Mouse (Mus musculus): ENCODE measurements at regions not wholly inside any gene's neighbourhood (a gene's known extent, or its start where the extent isn't known, plus 50 kb on each side); places are given as distances from the start of the nearest gene placed in this dataset.

DNA sequence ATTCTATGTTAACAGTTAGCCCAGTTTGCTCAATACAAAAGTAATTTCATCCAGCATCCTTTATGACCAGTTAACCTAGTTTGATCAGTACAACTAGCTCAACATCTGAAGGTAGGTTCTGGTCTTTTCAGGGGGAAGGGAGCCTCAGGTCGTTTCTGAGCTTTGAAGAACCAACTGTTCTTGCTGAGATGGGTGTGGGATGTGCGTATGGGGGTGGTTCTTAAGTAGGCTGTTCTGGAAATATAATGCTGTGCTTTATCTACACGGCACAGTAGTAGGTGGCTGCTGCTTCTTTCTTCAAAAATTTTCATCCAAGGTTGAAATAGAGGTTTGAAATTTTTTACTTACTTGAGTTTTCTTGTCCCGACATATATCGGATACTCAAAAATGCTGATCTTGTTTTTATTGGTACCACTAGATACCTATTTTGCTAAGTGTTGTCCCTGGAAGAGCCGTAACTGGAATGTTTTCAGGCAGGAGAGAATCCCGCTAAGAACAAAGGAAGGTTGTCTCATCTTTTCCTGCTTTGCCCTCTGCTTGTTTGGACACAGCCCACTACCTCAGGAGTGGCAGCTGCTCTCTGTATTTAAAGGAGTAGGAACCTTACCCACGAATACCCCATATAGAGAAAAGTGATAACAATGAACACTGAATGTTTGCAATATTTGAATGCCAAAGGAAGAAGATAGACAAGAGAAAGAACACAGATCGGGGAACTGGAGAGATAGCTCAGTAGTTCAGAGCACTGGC lies 275.5 kb downstream of the Cdh10 start:
- 86% methylated on average over 9 of the region's 9 CpGs for WGBS
- H3K27me3 ChIP-seq = no peaks in the 10 kb centered on the region
- no peak overlapping the region for H3K4me2 ChIP-seq
- no peaks in the 10 kb centered on the region for H3K36me3 ChIP-seq
- no peak overlapping the region for H3K9ac ChIP-seq
- no peak for ATAC-seq (ENCODE audit: low read depth)
- H3K4me3 ChIP-seq = no peak overlapping the region
- H3K9me3 ChIP-seq = no peaks in the 10 kb centered on the region
- H3K27ac ChIP-seq (replicated peaks) = no peak overlapping the region
- no peaks in the 10 kb centered on the region for H3K4me1 ChIP-seq (replicated peaks)

DNA sequence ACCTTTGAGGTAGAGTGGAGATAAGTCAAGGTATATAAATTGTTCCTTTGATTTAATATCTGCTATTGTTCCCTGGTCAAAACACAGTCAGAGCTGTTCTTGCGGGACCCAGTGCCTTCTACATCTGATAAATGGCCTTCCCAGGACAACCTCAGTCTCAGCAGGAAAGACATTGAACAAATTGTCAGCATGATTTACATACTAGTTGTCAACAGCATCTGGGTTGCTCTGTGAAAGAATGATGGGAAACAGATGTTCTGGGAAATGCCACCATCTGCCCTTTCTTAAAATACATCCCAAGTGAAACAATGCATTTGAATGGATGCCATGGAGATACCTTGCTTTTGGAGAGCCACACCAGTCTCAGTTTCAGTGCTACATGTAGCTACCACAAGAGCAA lies 296.2 kb downstream of the Cdh10 start:
- H3K27me3 ChIP-seq = no peaks in the 10 kb centered on the region
- H3K4me1 ChIP-seq (replicated peaks) = peaks cover 6% of the 10 kb centered on the region
- H3K27ac ChIP-seq (replicated peaks) = no peak overlapping the region
- no peak overlapping the region for H3K4me2 ChIP-seq
- no peak overlapping the region for H3K4me3 ChIP-seq
- WGBS = 8% methylated on average over 1 of the region's 1 CpGs
- H3K9me3 ChIP-seq = no peaks in the 10 kb centered on the region
- no peak overlapping the region for H3K9ac ChIP-seq
- peak; percentile 59; the same call in 1 of the 2 replicates for ATAC-seq (ENCODE audit: low read depth)
- H3K36me3 ChIP-seq = no peaks in the 10 kb centered on the region

DNA sequence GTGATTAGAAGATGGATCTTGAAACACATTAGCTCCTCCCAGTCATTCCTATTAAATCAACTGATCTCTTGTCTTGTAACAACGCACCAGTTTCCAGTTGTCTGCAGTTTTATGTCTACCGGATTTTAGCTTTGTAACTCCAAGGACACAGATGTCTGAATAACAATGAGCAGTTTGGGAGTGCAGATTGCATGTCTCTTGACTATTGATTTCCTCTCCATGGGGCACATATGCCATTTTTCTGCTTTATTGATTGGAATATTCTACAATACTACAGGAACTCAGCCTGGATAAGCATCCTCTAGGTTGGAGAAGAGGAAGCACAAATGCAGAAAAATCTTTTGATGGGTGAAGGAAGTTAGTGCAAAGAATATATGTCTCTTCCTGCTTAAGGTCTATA lies 300.2 kb downstream of the Cdh10 start:
- ATAC-seq (ENCODE audit: low read depth) = no peak
- Histone ChIP-seq H3K36me3 (no peaks in the 10 kb centered on the region), H3K9me3 (no peaks in the 10 kb centered on the region), H3K9ac (no peak overlapping the region), H3K27ac (replicated peaks) (no peak overlapping the region), H3K4me3 (no peak overlapping the region), H3K27me3 (no peaks in the 10 kb centered on the region), H3K4me2 (no peak overlapping the region), H3K4me1 (replicated peaks) (peaks cover 6% of the 10 kb centered on the region)
- whole genome bisulfite sequencing = 51% methylated on average over 2 of the region's 2 CpGs

DNA sequence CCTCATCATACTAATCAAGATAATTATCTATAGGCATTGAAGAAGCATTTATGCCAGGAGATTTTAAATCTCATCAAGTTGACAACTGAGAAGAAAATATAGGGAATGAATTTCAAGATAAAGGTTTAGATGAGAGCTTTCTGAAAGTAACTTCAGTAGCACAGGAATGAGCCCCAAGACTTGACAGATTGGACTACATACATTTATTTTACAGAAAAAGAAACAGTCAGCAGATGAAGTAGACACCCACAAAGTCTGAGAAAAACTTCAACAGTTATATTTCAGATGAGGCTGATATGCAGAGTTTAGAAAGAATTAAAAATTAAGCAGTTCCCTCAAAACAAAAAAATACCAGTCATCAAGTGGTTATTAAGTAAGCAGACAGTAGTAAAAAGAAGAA lies 308.7 kb downstream of the Cdh10 start:
- no peaks in the 10 kb centered on the region for H3K9me3 ChIP-seq

DNA sequence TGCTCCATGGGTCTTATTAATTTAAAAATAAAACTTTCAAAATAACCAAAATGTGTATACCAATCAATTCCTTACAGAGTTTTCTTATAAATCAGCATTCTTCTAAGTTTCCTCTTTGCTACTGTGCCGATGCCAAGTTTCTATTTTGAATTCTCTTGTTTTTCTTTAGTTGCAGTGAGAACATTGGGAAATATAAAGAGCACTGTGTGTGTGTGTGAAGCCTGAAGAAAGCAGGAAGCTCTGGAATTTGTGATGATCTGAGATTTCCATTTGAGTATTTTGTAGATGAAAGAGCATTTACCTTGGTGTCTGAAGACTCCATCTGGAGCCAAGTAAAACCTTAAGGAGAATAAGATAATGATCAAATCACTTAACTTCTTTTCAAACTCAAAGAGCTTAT lies 310.6 kb downstream of the Cdh10 start:
- Histone ChIP-seq H3K9ac (no peak overlapping the region), H3K36me3 (no peaks in the 10 kb centered on the region), H3K27me3 (no peaks in the 10 kb centered on the region), H3K4me2 (no peak overlapping the region), H3K27ac (replicated peaks) (no peak overlapping the region), H3K9me3 (no peaks in the 10 kb centered on the region), H3K4me3 (no peak overlapping the region), H3K4me1 (replicated peaks) (no peaks in the 10 kb centered on the region)
- 93% methylated on average over 1 of the region's 1 CpGs for WGBS
- ATAC-seq (ENCODE audit: low read depth) = no peak

More for the DNA sequence above, 308.7 kb downstream of the Cdh10 start:
- H3K27ac ChIP-seq (replicated peaks) = no peak overlapping the region
- H3K36me3 ChIP-seq = no peaks in the 10 kb centered on the region
- no peak overlapping the region for H3K9ac ChIP-seq
- H3K4me3 ChIP-seq = no peak overlapping the region
- no peaks in the 10 kb centered on the region for H3K27me3 ChIP-seq
- no peak overlapping the region for H3K4me2 ChIP-seq
- no peaks in the 10 kb centered on the region for H3K4me1 ChIP-seq (replicated peaks)
- ATAC-seq (ENCODE audit: low read depth) = no peak

DNA sequence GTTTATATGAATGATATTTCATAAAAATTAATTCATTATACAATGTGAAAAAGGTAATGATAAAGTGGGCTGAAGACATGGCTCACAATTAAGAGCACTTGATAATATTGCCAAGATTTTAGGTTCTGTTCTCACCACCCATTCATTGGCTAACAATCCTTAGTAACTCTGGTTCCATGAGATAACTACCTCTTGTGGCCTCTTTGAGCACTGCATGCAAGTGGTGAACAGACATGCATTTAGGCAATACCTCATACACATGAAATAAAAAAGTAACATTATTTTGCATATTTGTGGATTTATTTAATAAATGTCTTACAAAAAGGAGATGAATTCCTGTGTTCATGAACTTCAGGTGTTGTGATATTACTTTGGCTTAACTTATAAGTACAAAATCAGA lies 334.9 kb downstream of the Cdh10 start:
- no peaks in the 10 kb centered on the region for H3K9me3 ChIP-seq
- H3K4me1 ChIP-seq (replicated peaks) = no peaks in the 10 kb centered on the region
- no peak for ATAC-seq (ENCODE audit: low read depth)
- H3K36me3 ChIP-seq = no peaks in the 10 kb centered on the region
- no peak overlapping the region for H3K27ac ChIP-seq (replicated peaks)
- H3K4me2 ChIP-seq = no peak overlapping the region
- H3K4me3 ChIP-seq = no peak overlapping the region
- no peaks in the 10 kb centered on the region for H3K27me3 ChIP-seq
- H3K9ac ChIP-seq = no peak overlapping the region

DNA sequence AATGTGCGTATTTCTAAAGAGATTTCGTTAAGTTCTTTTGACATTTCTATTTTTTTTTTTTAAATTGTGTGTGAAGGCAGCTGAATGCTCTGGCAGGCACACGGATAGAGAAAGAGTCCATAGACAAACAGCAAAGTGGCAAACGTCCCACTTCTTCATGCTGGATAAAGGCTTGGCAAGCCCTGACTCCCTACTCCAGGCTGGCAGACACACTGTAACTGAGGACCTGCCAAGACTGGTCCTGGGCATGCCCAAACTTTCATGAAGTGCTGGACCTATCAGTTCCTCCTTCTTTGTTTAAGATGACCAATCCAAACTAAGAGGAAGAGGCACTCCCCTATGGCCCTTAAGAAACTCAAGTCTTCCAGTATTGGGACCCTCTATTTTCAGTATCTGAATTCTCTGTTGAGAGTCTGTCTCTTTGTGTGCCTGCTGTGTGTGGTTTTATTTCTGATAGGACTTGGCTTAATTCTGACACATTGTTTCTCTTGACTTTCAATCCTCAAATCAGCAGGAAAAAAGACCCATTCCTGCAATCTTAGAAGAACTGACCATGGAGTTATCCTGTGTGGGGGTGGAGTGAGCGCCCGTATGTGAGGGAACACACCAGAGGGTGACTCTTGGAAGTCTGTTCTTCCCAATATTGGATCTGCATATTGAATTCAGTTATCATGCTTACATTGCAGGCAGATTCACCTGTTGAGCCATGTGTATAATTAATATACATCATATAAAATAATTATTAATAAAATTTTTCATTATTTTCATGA lies 343.6 kb downstream of the Cdh10 start:
- no peaks in the 10 kb centered on the region for H3K36me3 ChIP-seq
- no peak overlapping the region for H3K9ac ChIP-seq
- H3K27me3 ChIP-seq = no peaks in the 10 kb centered on the region
- H3K4me2 ChIP-seq = no peak overlapping the region
- peak; percentile 67; the same call in 1 of the 2 replicates for ATAC-seq (ENCODE audit: low read depth)
- no peaks in the 10 kb centered on the region for H3K4me1 ChIP-seq (replicated peaks)
- no peak overlapping the region for H3K27ac ChIP-seq (replicated peaks)
- H3K4me3 ChIP-seq = no peak overlapping the region
- no peaks in the 10 kb centered on the region for H3K9me3 ChIP-seq
- 80% methylated on average over 6 of the region's 6 CpGs for WGBS

DNA sequence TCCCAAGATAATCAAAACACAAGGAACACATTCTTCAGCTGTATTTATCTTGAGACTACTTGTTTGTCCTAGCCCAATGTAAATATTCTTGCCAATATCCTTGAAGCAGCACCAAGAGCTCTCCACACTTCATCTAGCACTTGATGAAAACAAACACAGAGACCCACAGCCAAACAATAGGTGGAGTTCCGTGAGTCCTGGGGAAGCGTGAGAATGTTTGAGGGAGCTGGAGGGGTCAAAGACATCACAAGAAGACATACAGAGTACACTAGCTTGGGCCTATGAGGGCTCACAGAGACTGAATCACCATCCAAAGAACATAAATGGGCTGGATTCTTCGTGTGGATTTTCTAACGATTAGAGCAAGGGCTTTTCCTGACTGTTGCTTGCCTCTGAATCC lies 356.7 kb downstream of the Cdh10 start:
- H3K4me1 ChIP-seq (replicated peaks) = no peaks in the 10 kb centered on the region
- no peak overlapping the region for H3K4me2 ChIP-seq
- H3K27me3 ChIP-seq = no peaks in the 10 kb centered on the region
- no peak overlapping the region for H3K4me3 ChIP-seq
- H3K36me3 ChIP-seq = no peaks in the 10 kb centered on the region
- H3K9ac ChIP-seq = no peak overlapping the region
- no peak for ATAC-seq (ENCODE audit: low read depth)
- H3K9me3 ChIP-seq = no peaks in the 10 kb centered on the region
- WGBS = 69% methylated on average over 4 of the region's 4 CpGs
- H3K27ac ChIP-seq (replicated peaks) = no peak overlapping the region

Data from neural tube, embryonic 13.5 days (tissue).